ENCODE assay signal across 17 mouse cellular contexts in the genomic region with DNA sequence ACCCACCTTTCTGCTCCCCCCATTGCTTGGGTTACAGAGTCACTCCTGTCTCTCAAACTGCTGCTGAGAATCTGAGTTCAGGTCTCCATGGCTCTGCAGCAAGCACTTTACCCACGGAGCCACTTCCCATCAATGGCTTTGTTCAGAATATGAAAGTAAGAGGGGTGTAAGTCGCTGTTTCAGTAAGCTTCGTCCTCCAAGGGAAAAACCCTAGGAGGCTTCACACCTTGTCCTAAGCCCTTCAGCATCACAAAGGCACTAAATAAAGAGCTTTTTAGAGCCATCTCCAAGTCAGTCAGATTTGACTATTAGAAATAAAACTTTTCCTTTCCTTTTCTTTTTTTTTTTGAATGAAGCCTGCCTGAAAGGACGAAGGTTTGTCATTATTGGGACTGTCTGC. TPM values are rescaled to one million over a fixed set of nuclear protein-coding genes. Genes with fewer than 3 reads are reported as not detected.
"Had no signal": no experiment of that assay in that cellular context is flagged by ENCODE, and none has a peak within 500 bp of the region (broad histone marks: within the 10 kb centered on the region; RNA-seq: fewer than 3 reads in every experiment).

No protein-coding gene starts in this region.

- DNase-seq: heart, postnatal 10 days; heart, postnatal 14 days; heart, postnatal 36 days; heart, postnatal 4 days; kidney, adult 11 months; kidney, adult 18-20 months; kidney, adult 2 months; kidney, adult 8-10 months; kidney, adult 9 months; kidney, postnatal 10 days; kidney, postnatal 14 days; kidney, postnatal 25 days; kidney, postnatal 36 days; kidney, postnatal 4 days; layer of hippocampus, adult 9-11 months; layer of hippocampus, postnatal 36 days had no signal

RNA-seq across cellular contexts. Expression of gene Prtg, which starts 3.4 kb away (rescaled TPM):
- total RNA-seq: hematopoietic stem cell, adult 5-6 weeks had no signal
